Mouse (Mus musculus) T-helper 1 cell (primary cell): Measurements from ENCODE around the gene Polr2c.

Source experiments
- in situ Hi-C: fragments of 300-600 bp; cut with MboI, MseI; formaldehyde crosslinking; loops from one replicate; pipeline ENCODE4 v1.15.1; 2025; ENCODE audit warnings: high pct_unique_total_duplicates

Polr2c gene

GRCm38 (mm10) chr8:94876197-94876730 is 19.0 kb downstream of the Polr2c start, which contains the start of gene Dok4:
Dok4 (minus strand) TSS chr8:94876330.
- in situ Hi-C loops, result no loop called here

GRCm38 (mm10) chr8:94876820-94877219 is 19.6 kb downstream of the Polr2c start:
- in situ Hi-C loops, result no loop called here

DNA sequence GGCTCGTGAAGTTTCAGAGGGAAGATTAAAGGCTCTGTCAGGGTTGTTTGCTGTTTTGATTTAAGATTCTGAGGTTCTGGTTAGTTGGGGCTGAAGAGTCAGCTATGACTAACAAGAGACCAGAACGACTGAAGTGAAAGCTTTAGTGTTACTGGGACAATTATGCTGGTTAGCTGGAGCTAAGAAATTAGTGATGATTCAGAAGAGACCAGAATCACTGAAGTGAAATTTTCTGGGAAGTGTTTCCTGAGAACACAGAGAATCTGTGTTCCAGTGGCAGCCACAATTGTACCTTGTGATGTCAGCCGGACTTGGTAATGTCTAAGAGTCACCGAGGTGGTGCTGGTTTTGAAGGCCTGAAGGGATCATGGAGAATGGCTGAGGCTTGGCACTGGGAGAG is 23.5 kb downstream of the Polr2c start:
- in situ Hi-C loops, result no loop called here

DNA sequence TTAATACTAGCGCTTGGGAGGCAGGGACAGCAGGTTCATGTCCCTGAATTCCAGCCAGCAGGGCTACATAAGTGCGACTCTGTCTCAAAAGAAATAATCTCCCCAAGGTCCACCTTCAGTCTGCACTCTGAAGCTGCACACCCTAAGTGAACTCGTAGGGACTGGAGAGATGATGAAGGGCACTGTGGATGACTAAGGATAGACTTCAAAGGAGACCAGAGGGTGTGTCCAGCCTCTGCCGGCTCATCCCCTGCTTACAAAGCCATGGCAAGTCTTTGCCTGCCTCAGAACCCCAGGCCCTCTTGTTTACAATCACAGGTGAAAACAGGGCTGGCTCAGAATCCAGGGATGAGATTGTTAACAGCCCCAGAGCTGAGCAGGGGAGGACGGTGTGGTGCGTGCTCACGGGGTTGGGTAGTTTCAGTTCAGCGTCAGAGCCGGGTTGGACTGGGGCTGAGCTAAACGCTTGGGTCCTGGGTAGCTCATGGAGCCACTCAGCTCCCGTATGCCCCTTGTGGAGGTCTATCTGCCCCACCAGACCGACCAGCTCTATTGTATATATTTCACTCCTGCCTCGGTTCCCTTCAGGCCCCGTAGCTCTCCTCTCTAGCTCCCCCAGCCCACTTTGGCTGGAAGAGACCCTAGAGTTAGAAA is 31.3 kb downstream of the Polr2c start:
- in situ Hi-C loops, result no loop called here

DNA sequence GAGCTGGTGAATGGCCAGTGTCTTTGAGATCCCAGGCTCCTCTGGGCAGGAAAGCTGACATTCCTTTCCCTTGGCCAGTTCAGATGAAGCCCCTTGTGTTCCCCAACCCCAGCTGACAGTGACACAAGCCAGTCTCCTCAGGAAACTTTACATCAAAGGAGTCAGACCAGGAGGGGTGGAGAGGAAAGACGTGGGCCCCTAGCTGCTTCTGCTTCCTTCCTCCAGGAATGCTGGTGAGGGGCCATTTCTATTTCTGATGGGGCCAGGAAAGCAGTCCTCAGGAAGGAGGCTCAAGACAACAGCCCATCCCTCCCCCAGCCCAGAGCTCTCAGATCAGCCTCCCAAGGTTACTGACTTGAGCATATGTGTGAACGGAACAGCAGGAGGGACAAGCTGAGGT is 35.7 kb downstream of the Polr2c start:
- in situ Hi-C loops, result no loop called here

- in situ Hi-C loops, result no loop called here
These were observed 42.0 kb downstream of the Polr2c start for GRCm38 (mm10) chr8:94899262-94899661.

GRCm38 (mm10) chr8:94900617-94901016 is 43.4 kb downstream of the Polr2c start:
- in situ Hi-C loops, result no loop called here

DNA sequence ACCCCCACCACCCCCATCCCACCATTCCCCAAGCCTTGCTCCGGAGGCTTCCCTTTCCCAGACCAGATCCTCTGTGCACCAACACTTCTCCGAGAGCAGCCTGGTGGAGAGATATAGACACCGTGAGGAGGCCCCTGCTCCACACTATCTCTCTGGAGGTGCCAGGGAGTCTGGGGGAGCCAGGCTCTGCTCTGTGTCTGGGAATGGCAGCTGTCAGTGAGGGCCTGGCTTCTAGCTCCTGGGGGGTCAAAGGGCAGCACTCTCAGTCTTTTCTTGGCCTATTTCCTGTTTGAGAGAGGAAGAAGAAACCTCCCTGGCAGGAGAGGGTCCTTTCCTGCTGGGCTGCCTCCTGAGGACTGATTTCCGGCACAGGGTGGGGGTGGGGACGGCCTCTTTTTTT is 43.8 kb downstream of the Polr2c start:
- in situ Hi-C loops, result no loop called here

- in situ Hi-C loops, result no loop called here
These were observed 46.5 kb downstream of the Polr2c start for GRCm38 (mm10) chr8:94903709-94904108.

DNA sequence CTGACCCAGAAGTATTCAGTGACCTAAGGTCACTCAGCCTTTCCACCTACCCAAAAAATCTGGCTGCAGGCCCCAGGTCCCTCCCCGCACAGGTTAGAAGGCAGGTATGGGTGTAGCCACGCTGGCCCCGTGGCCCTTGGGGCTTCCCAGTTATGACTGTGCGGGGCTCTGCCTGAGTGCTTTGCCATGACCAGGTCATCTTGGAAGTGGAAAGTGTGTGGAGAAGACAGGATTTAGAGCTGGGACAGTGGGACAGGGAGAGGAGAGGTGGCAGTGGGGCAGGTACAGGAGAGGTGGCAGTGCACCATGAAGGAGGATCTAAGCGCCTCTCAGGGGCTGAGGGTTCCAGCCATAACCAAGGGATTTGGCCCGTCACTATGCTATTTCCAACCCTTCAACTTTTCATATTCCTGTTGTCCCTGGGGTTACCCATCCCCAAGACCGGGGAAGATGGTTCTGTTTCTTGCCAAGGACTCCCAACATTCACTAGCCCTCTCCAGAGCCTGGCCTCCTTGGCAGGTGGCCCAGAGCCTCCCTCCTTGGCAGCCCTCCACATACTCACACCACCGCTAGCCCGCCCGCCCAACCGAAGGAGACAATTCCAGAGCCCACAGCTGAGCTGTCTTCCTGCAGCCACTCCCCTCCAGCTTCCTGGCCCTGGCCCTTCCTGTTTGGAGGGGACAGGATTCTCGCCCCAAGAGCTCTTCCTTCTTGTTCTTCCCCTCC is 47.4 kb downstream of the Polr2c start:
- in situ Hi-C loops, result no loop called here

DNA sequence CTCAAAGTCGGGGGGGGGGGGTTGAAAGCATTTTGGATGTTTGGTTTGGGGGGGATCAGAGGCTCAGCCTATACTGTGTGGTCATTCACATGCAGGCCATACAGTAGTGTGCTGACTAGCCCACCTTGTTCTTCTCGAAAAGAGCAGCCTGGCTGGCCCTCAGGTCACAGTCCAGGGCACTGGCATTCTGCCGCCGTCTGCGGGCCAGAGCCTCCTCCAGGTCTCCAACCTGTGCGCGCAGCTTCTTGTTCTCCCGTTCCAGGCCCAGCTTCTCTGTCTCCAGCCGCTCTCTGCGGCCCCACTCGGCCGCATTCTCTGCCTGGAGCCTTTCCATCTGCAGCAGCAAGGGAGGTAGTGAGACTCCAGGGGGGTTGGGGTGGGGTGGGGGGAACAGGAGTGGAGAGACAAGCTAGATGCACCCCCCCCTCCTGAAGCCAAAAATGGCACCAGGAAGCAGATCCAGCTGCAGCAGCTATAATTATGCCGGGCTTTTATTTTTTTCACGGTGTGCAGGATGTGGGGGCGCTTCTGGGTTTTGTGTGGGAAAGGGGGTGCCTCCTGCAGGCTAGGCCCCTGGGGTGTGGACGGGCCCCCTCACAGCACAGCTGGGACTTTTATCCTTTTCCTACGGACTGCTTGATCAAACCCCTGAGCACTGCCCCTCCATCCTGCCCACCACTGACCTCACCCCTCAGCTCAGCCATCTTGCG is 50.5 kb downstream of the Polr2c start:
- in situ Hi-C loops, result no loop called here

DNA sequence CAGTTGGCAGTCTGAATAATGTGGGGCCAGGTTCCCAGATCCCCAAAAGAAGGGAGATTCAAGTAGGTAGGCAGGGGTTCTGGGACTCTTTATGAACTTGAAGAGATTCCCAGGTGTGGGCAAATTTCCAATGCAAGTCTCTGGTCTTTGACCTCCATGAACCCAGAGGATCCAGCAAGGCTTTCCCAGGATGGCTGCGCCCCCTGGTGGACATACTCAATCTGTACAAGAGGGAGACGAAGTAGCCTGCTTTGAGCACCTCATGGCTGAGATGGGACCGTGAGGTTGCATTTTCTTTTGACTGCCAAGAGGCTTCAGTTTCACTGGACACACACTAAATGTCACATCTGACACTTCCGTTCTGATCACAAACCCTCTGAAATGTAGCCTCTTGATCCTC is 51.6 kb downstream of the Polr2c start:
- in situ Hi-C loops, result no loop called here

GRCm38 (mm10) chr8:94913061-94913660 is 55.9 kb downstream of the Polr2c start:
- in situ Hi-C loops, result no loop called here

DNA sequence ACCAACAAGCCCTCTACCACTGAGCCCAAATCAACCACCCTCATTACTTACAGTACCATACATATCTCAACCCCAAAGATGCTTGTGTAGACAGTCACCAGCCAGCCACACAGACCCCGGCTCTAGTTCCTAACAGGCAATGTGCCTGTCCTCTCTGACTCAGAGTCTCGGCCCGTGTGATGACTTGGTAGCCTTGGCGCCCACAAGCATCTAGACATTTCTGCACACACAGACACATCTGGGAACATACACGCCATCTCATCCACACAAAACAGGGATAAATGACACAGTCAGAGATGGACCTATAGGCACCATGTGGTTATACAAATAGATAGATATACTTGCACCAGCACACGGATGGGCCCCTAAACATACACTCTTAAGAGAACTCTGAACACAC is 57.0 kb downstream of the Polr2c start:
- in situ Hi-C loops, result no loop called here

- in situ Hi-C loops, result no loop called here
These were observed 57.5 kb downstream of the Polr2c start for GRCm38 (mm10) chr8:94914701-94915101.

GRCm38 (mm10) chr8:94916311-94916959 is 59.2 kb downstream of the Polr2c start:
- in situ Hi-C loops, result no loop called here

- in situ Hi-C loops, result no loop called here
These were observed 59.7 kb downstream of the Polr2c start for GRCm38 (mm10) chr8:94916960-94917324.

GRCm38 (mm10) chr8:94917352-94917751 is 60.1 kb downstream of the Polr2c start:
- in situ Hi-C loops, result no loop called here

- in situ Hi-C loops, result no loop called here
These were observed 60.7 kb downstream of the Polr2c start, which contains the start of gene Ccdc102a for GRCm38 (mm10) chr8:94917851-94918495. Ccdc102a (minus strand) TSS chr8:94918098.

DNA sequence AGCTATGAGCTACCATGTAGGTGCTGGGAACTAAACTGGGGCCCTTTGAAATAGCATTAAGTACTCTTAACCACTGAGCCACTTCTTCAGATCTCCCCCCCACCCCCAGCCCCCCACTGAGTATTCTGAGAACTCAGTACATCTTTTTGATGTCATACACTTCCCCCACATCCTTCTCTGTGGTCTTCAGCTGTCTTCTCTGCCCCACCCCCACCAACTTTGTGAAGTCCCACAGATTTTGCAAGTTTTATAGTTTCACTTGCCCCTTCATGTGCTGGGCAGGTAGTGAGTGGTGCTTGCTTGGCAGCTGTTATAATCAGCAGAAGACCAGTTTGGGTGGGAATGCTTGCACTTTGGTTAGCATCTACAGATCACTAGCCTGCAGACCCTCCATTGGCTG is 62.0 kb downstream of the Polr2c start:
- in situ Hi-C loops, result no loop called here

GRCm38 (mm10) chr8:94922176-94922575 is 64.9 kb downstream of the Polr2c start:
- in situ Hi-C loops, result no loop called here
